Mouse (Mus musculus): Measurements from ENCODE around the gene Crnkl1. TPM values are rescaled to one million over a fixed set of nuclear protein-coding genes. Genes with fewer than 3 reads are reported as not detected.

The Crnkl1 gene
- polyA plus RNA-seq, 1 experiment: 21.0 TPM

DNA sequence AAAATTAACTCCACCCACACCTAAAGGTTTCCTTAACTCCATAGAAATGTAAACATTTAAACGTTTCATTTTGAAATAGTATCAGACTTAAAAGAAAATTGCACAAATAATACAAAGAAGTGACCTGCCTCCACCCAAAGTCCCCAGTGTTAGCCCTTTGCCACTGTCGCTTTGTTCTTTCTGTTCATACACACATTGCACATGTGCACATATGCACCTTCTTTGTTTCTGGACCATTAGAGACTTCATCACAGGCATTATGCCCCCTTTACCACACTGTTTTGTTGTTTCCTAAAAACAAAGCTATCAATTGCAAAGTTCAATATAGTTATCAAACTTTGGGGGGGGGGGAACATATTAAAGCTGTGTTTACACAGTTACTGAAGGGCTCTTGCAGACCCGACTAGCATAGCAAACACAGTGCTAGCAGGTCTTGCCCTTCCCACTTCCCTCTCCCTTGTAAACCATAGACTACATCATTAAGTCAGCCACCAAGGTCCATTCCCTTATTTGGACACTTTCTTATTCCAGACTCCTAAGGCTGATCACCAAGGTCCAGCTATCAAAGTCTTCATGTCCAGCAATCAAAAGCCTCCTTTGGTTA lies 59.8 kb downstream of the Crnkl1 start:
- Histone ChIP-seq H3K4me3 (replicated peaks; ENCODE audit: control insufficient read depth, low read depth, low read length) (no peak overlapping the region), H3K27ac (ENCODE audit: control insufficient read depth, insufficient read depth, low read depth, low read length, poor library complexity) (no peak overlapping the region), H3K4me1 (ENCODE audit: control insufficient read depth, insufficient read depth, low read length) (no peaks in the 10 kb centered on the region)
- 65% methylated on average over 3 of the region's 3 CpGs for WGBS
- TF ChIP-seq CTCF (IDR thresholded peaks at IDR 0.05; ENCODE audit: control insufficient read depth, insufficient read depth, low read length): no peak
- no peak for TF ChIP-seq POLR2A (IDR thresholded peaks at IDR 0.05; ENCODE audit: borderline replicate concordance, control insufficient read depth, low read depth, low read length)

DNA sequence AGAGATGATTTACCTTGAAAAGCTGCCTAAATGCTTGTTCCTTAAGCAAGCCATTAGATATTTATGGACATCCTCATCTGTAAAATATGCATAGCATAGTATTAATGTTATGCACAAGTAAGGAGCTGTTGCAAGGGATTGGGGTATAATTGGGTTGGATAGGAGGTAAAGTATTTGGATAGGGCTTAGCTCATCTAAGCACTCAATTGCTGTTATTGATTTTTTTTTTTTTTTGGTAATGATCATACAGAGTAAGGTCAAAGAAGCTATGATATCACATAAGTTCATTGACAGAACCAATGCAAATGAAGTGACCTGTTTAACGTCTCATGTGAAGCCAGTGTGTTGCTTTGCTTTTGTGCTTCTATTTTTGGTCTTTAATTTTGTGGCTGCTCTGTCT lies 60.9 kb downstream of the Crnkl1 start:
- Histone ChIP-seq H3K4me3 (replicated peaks; ENCODE audit: control insufficient read depth, low read depth, low read length) (no peak overlapping the region), H3K4me1 (ENCODE audit: control insufficient read depth, insufficient read depth, low read length) (no peaks in the 10 kb centered on the region), H3K27ac (ENCODE audit: control insufficient read depth, insufficient read depth, low read depth, low read length, poor library complexity) (no peak overlapping the region)
- 86% methylated on average over 1 of the region's 1 CpGs for WGBS
- TF ChIP-seq CTCF (IDR thresholded peaks at IDR 0.05; ENCODE audit: control insufficient read depth, insufficient read depth, low read length) (no peak), POLR2A (IDR thresholded peaks at IDR 0.05; ENCODE audit: borderline replicate concordance, control insufficient read depth, low read depth, low read length) (no peak)

DNA sequence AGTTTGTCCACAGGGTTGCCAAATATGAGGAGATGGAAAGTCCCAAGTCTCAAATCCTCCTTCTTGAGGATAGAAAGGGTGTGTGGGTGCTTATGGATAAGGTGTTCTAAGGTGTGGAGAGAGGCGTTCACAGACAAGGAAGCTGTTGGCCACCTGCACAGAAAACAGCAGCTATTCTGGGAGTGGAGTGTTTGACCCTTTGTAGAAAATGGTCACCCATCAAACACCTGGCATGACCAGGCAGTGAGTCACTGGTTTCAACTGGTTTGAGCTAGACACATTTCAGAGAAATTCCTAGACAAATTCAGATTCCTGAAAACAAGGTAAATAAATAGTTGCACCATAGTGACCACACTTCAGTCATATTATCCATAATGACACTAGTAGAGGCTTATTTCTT lies 62.7 kb downstream of the Crnkl1 start:
- Histone ChIP-seq H3K27ac (ENCODE audit: control insufficient read depth, insufficient read depth, low read depth, low read length, poor library complexity) (no peak overlapping the region), H3K4me3 (replicated peaks; ENCODE audit: control insufficient read depth, low read depth, low read length) (no peak overlapping the region), H3K4me1 (ENCODE audit: control insufficient read depth, insufficient read depth, low read length) (no peaks in the 10 kb centered on the region; the same call in 1 of the 2 replicates)
- TF ChIP-seq POLR2A (IDR thresholded peaks at IDR 0.05; ENCODE audit: borderline replicate concordance, control insufficient read depth, low read depth, low read length) (no peak), CTCF (IDR thresholded peaks at IDR 0.05; ENCODE audit: control insufficient read depth, insufficient read depth, low read length) (no peak)
- WGBS: 81% methylated on average over 1 of the region's 1 CpGs

- Histone ChIP-seq H3K4me1 (ENCODE audit: control insufficient read depth, insufficient read depth, low read length) (no peaks in the 10 kb centered on the region; the same call in 1 of the 2 replicates), H3K27ac (ENCODE audit: control insufficient read depth, insufficient read depth, low read depth, low read length, poor library complexity) (no peak overlapping the region), H3K4me3 (replicated peaks; ENCODE audit: control insufficient read depth, low read depth, low read length) (no peak overlapping the region)
- 84% methylated on average over 4 of the region's 4 CpGs for WGBS
- TF ChIP-seq CTCF (IDR thresholded peaks at IDR 0.05; ENCODE audit: control insufficient read depth, insufficient read depth, low read length): no peak
- TF ChIP-seq POLR2A (IDR thresholded peaks at IDR 0.05; ENCODE audit: borderline replicate concordance, control insufficient read depth, low read depth, low read length): no peak
Observed at GRCm38 (mm10) chr2:145871308-145871707, 63.5 kb downstream of the Crnkl1 start.

Other genes with a start within 250 kb of the Crnkl1 start
- gene Naa20, start 32.9 kb downstream of the Crnkl1 start, polyA plus RNA-seq (2011; ENCODE audit: insufficient read depth, insufficient read length, low replicate concordance, missing spikeins): 31.8 and 37.3 TPM in 2 replicates
- not detected in 2 replicates for gene Cfap61, start 230 bp downstream of the Crnkl1 start, polyA plus RNA-seq (2011; ENCODE audit: insufficient read depth, insufficient read length, low replicate concordance, missing spikeins)